13 mouse cellular contexts compared by ENCODE assay signal in the genomic region with DNA sequence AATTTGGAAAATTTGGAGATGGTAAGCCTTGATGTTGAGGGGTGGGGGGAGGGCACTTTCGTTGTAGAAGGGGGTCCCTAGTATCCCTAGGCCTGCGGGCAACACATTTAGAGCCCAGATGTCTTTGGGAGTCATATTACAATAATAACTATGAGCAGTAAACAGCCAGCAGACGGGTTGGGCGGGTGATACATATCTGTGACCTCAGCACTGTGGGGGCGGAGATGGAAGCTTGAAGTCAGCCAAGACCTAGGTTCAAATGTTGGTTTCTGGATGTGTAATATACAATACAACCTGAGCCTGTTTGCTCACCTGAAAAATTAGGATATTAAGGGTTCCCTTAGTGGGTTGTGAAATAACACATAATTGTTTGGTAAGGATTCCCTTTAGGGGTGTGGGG. TPM values are rescaled to one million over a fixed set of nuclear protein-coding genes. Genes with fewer than 3 reads are reported as not detected.
DNase-seq lines count a peak whose midpoint lies in the region; ATAC-seq and TF ChIP-seq lines count a peak whose summit lies in the region.
"Had no signal": no experiment of that assay in that cellular context is flagged by ENCODE, and none has a peak within 500 bp of the region (broad histone marks: within the 10 kb centered on the region; RNA-seq: fewer than 3 reads in every experiment).

No protein-coding gene starts in this region.

- H3K27me3 ChIP-seq in lung, embryonic 14.5 days (ENCODE audit: insufficient read depth, low read length): peaks cover 37% of the 10 kb centered on the region
- peaks cover 23% of the 10 kb centered on the region for H3K27me3 ChIP-seq in E14TG2a.4 (ENCODE audit: insufficient read depth, low read length)
- H3K27me3 ChIP-seq in embryonic facial prominence, embryonic 14.5 days (replicated peaks; ENCODE audit: control insufficient read depth, insufficient read depth, low read length): peaks cover 34% of the 10 kb centered on the region
- peaks cover 6% of the 10 kb centered on the region for H3K27me3 ChIP-seq in liver, embryonic 14.5 days (ENCODE audit: control insufficient read depth, insufficient read depth, low read length)

- peak overlapping the region; percentile 93 for H3K4me2 ChIP-seq in lung, embryonic 14.5 days
- 0 out of 2 replicates have a peak overlapping the region, but pooled peaks have one; percentile 85 for H3K4me2 ChIP-seq in embryonic facial prominence, embryonic 14.5 days (ENCODE audit: low read depth, low read length)
- H3K4me2 ChIP-seq in liver, embryonic 14.5 days (ENCODE audit: low read depth): peak overlapping the region; percentile 81

- no peak for ATAC-seq in lung, embryonic 14.5 days (ENCODE audit: insufficient read depth)
- ATAC-seq in embryonic facial prominence, embryonic 14.5 days (ENCODE audit: low read depth): no peak
- no peak for ATAC-seq in liver, embryonic 14.5 days (ENCODE audit: insufficient read depth)
- ATAC-seq: activated CD4-positive, CD25-positive, alpha-beta regulatory T cell, adult 4 months; hindbrain, embryonic 16.5 days had no signal

- no peak for DNase-seq in lung, embryonic 14.5 days
- no peak for DNase-seq in lung, postnatal 36 days
- DNase-seq in embryonic facial prominence, embryonic 14.5 days (ENCODE audit: low spot score): no peak
- no peak for DNase-seq in liver, embryonic 14.5 days (ENCODE audit: low read depth in 3 of 3, low spot score in 3 of 3)
- DNase-seq in thymus, postnatal 10 days (ENCODE audit: low spot score in 2 of 2): no peak
- no peak for DNase-seq in thymus, postnatal 36 days
- no peak for DNase-seq in right cerebral cortex, postnatal 4 days
- DNase-seq: kidney, adult 9 months had no signal

- H3K9me3 ChIP-seq in lung, embryonic 14.5 days (ENCODE audit: low read depth, low read length): 0 out of 2 replicates have a peak, but pooled peaks cover 5% of the 10 kb centered on the region
- no peaks in the 10 kb centered on the region for H3K9me3 ChIP-seq in E14TG2a.4 (ENCODE audit: low read length)
- H3K9me3 ChIP-seq in embryonic facial prominence, embryonic 14.5 days (ENCODE audit: control insufficient read depth, low read length): peaks cover 5% of the 10 kb centered on the region; the same call in 1 of the 2 replicates
- no peaks in the 10 kb centered on the region for H3K9me3 ChIP-seq in liver, embryonic 14.5 days (ENCODE audit: control insufficient read depth, low read length)

- no peak for TF ChIP-seq EP300 in liver, embryonic 14.5 days (IDR thresholded peaks at IDR 0.05; ENCODE audit: low read depth)

- TF ChIP-seq CTCF in lung, embryonic 14.5 days (IDR thresholded peaks at IDR 0.05; ENCODE audit: low read depth): no peak
- TF ChIP-seq CTCF in E14TG2a.4 (conservative IDR thresholded peaks at IDR 0.05; ENCODE audit: low read length): no peak
- no peak for TF ChIP-seq CTCF in liver, embryonic 14.5 days (IDR thresholded peaks at IDR 0.05; ENCODE audit: low read depth)

- H3K27ac ChIP-seq in lung, embryonic 14.5 days (ENCODE audit: low read depth): no peak overlapping the region
- H3K27ac ChIP-seq in embryonic facial prominence, embryonic 14.5 days (replicated peaks; ENCODE audit: low read depth, low read length): no peak overlapping the region
- peak overlapping the region; percentile 14 for H3K27ac ChIP-seq in liver, embryonic 14.5 days
- H3K27ac ChIP-seq: layer of hippocampus, adult 2 months had no signal

- no peak overlapping the region for H3K4me3 ChIP-seq in lung, embryonic 14.5 days (ENCODE audit: low read depth, low read length)
- peak overlapping the region; percentile 87 for H3K4me3 ChIP-seq in E14TG2a.4 (replicated peaks; ENCODE audit: low read length)
- no peak overlapping the region for H3K4me3 ChIP-seq in embryonic facial prominence, embryonic 14.5 days (ENCODE audit: low read depth, low read length)
- H3K4me3 ChIP-seq in liver, embryonic 14.5 days (ENCODE audit: insufficient read depth in 1 of 2, low read depth in 2 of 2, low read length in 2 of 2): peak overlapping the region; percentile 66 to 76; a peak in 3 of 4 replicates
- H3K4me3 ChIP-seq: layer of hippocampus, adult 2 months had no signal

- no peaks in the 10 kb centered on the region for H3K36me3 ChIP-seq in lung, embryonic 14.5 days (ENCODE audit: insufficient read depth)
- H3K36me3 ChIP-seq in E14TG2a.4 (ENCODE audit: insufficient read depth, low read length): peaks cover 36% of the 10 kb centered on the region
- H3K36me3 ChIP-seq in embryonic facial prominence, embryonic 14.5 days (ENCODE audit: control insufficient read depth, insufficient read depth, low read length): no peaks in the 10 kb centered on the region
- H3K36me3 ChIP-seq in liver, embryonic 14.5 days (replicated peaks; ENCODE audit: control insufficient read depth, insufficient read depth, low read depth): peaks cover 10% of the 10 kb centered on the region

- 0 out of 2 replicates have a peak, but pooled peaks cover 6% of the 10 kb centered on the region for H3K4me1 ChIP-seq in lung, embryonic 14.5 days (ENCODE audit: insufficient read depth)
- H3K4me1 ChIP-seq in E14TG2a.4 (replicated peaks; ENCODE audit: low read depth, low read length): peaks cover 66% of the 10 kb centered on the region
- peaks cover 9% of the 10 kb centered on the region; the same call in 1 of the 2 replicates for H3K4me1 ChIP-seq in embryonic facial prominence, embryonic 14.5 days (ENCODE audit: control insufficient read depth, insufficient read depth, low read length)
- peaks cover 3 to 18% of the 10 kb centered on the region in 2 experiments; a peak in 3 of 4 replicates for H3K4me1 ChIP-seq in liver, embryonic 14.5 days (replicated peaks; ENCODE audit: control insufficient read depth in 2 of 2, insufficient read depth in 2 of 2, low read length in 1 of 2)

- 61% methylated on average over 5 of the region's 5 CpGs for WGBS in lung, embryonic 14.5 days
- 51% methylated on average over 5 of the region's 5 CpGs for WGBS in embryonic facial prominence, embryonic 14.5 days
- 51% methylated on average over 5 of the region's 5 CpGs for WGBS in liver, embryonic 14.5 days (ENCODE audit: insufficient replicate concordance)

- no peak overlapping the region for H3K9ac ChIP-seq in lung, embryonic 14.5 days
- H3K9ac ChIP-seq in embryonic facial prominence, embryonic 14.5 days (ENCODE audit: low read depth, low read length): no peak overlapping the region
- H3K9ac ChIP-seq in liver, embryonic 14.5 days (replicated peaks): peak overlapping the region; percentile 84; the same call in 1 of the 2 replicates

RNA-seq across cellular contexts. Expression of a gene that starts 1.6 kb away (rescaled TPM):
- polyA plus RNA-seq in lung, embryonic 14.5 days (2014; fragmentation: Nextera tagmentation; extraction: Ambion mirVana): 12.0 and 15.3 TPM in 2 replicates
- polyA plus RNA-seq in embryonic facial prominence, embryonic 14.5 days (2014; fragmentation: Nextera tagmentation; extraction: Ambion mirVana): 10.1 and 11.5 TPM in 2 replicates
- polyA plus RNA-seq in liver, embryonic 14.5 days (2012; rRNA removed): 9.6 and 11.0 TPM in 2 replicates
- 8.4 and 8.5 TPM in 2 replicates for polyA plus RNA-seq in liver, embryonic 14.5 days (2014; fragmentation: Nextera tagmentation; extraction: Ambion mirVana)

RNA-seq across cellular contexts. Expression of a gene that starts 8.2 kb away (rescaled TPM):
- polyA plus RNA-seq in lung, embryonic 14.5 days (2014; fragmentation: Nextera tagmentation; extraction: Ambion mirVana): 1.8 and 1.9 TPM in 2 replicates
- polyA plus RNA-seq in embryonic facial prominence, embryonic 14.5 days (2014; fragmentation: Nextera tagmentation; extraction: Ambion mirVana): 2.1 and 2.2 TPM in 2 replicates
- polyA plus RNA-seq in liver, embryonic 14.5 days (2012; rRNA removed): 209 and 251 TPM in 2 replicates
- polyA plus RNA-seq in liver, embryonic 14.5 days (2014; fragmentation: Nextera tagmentation; extraction: Ambion mirVana): 522 and 566 TPM in 2 replicates

RNA-seq across cellular contexts. Expression of a gene that starts 16.2 kb away (rescaled TPM):
- 28.1 and 30.4 TPM in 2 replicates for polyA plus RNA-seq in lung, embryonic 14.5 days (2014; fragmentation: Nextera tagmentation; extraction: Ambion mirVana)
- 27.3 and 33.2 TPM in 2 replicates for polyA plus RNA-seq in embryonic facial prominence, embryonic 14.5 days (2014; fragmentation: Nextera tagmentation; extraction: Ambion mirVana)
- 27.1 and 31.4 TPM in 2 replicates for polyA plus RNA-seq in liver, embryonic 14.5 days (2012; rRNA removed)
- 38.9 and 42.7 TPM in 2 replicates for polyA plus RNA-seq in liver, embryonic 14.5 days (2014; fragmentation: Nextera tagmentation; extraction: Ambion mirVana)

RNA-seq across cellular contexts. Expression of a gene that starts 27.2 kb away (rescaled TPM):
- 0.30 and 0.39 TPM in 2 replicates for polyA plus RNA-seq in lung, embryonic 14.5 days (2014; fragmentation: Nextera tagmentation; extraction: Ambion mirVana)
- polyA plus RNA-seq in embryonic facial prominence, embryonic 14.5 days (2014; fragmentation: Nextera tagmentation; extraction: Ambion mirVana): 3.4 and 3.6 TPM in 2 replicates
- polyA plus RNA-seq in liver, embryonic 14.5 days (2012; rRNA removed): 0.06 and 0.21 TPM in 2 replicates
- polyA plus RNA-seq in liver, embryonic 14.5 days (2014; fragmentation: Nextera tagmentation; extraction: Ambion mirVana): 0.08 and 0.14 TPM in 2 replicates
- polyA plus RNA-seq: heart, postnatal 0 days had no signal

RNA-seq across cellular contexts. Expression of a gene that starts 36.8 kb away (rescaled TPM):
- polyA plus RNA-seq in lung, embryonic 14.5 days (2014; fragmentation: Nextera tagmentation; extraction: Ambion mirVana): not detected in 2 replicates
- polyA plus RNA-seq in embryonic facial prominence, embryonic 14.5 days (2014; fragmentation: Nextera tagmentation; extraction: Ambion mirVana): 0.20 TPM in 1 of 2 replicates, not detected in the other
- polyA plus RNA-seq in liver, embryonic 14.5 days (2012; rRNA removed): 0.03 TPM in 1 of 2 replicates, not detected in the other
- not detected in 2 replicates for polyA plus RNA-seq in liver, embryonic 14.5 days (2014; fragmentation: Nextera tagmentation; extraction: Ambion mirVana)
- polyA plus RNA-seq: activated CD4-positive, CD25-positive, alpha-beta regulatory T cell, adult 4 months had no signal

Comparison
In these comparisons a context has a peak if more than half of its experiments do, and no peak if none do; other contexts are left out.
1. H3K4me3 ChIP-seq: peak in E14TG2a.4 (single experiment) and liver, embryonic 14.5 days (2 of 2); none in lung, embryonic 14.5 days (single experiment) and embryonic facial prominence, embryonic 14.5 days (single experiment).
2. RNA of a gene that starts 8.2 kb away (polyA plus RNA-seq): 209 to 566 TPM in liver, embryonic 14.5 days; 2.1 to 2.2 TPM in embryonic facial prominence, embryonic 14.5 days and 1.8 to 1.9 TPM in lung, embryonic 14.5 days; every median in the first group is over 10 times any median in the second.
3. Peak in every context shown above with its lines, with median percentiles within 50 percentile points of each other: H3K4me2 ChIP-seq.